Mouse (Mus musculus) stomach, embryonic 14.5 days (tissue): ENCODE data around the gene Hapln2. TPM values are rescaled to one million over a fixed set of nuclear protein-coding genes. Genes with fewer than 3 reads are reported as not detected.

Source experiments
- ATAC-seq: fragments of 200-750 bp; cut with Nextera tagmentation; 2 replicates; pipeline ENCODE4 v1.8.0; 2017; ENCODE audit warnings: low read depth, moderate TSS enrichment; ENCODE audit not compliant: insufficient number of reproducible peaks, insufficient read depth, low FRiP score
- H3K27ac ChIP-seq: fragments of 300-500 bp; sonication (generic); 2 replicates; pipeline ENCODE4 v1.5.1; 2014; ENCODE audit warnings: mild to moderate bottlenecking, low read length, moderate library complexity, mixed read lengths
- H3K27me3 ChIP-seq: fragments of 300-500 bp; sonication (generic); 2 replicates; pipeline ENCODE4 v1.6.1; 2014; ENCODE audit warnings: low read length, control low read depth, mixed read lengths; ENCODE audit not compliant: control insufficient read depth, insufficient read depth
- H3K36me3 ChIP-seq: fragments of 300-500 bp; sonication (generic); 2 replicates; pipeline ENCODE4 v1.6.1; 2014; ENCODE audit warnings: mild to moderate bottlenecking, control low read depth, low read length, moderate library complexity, mixed read lengths; ENCODE audit not compliant: control insufficient read depth, insufficient read depth
- H3K4me1 ChIP-seq: fragments of 300-500 bp; sonication (generic); 2 replicates; pipeline ENCODE4 v1.6.1; 2014; ENCODE audit warnings: low read length, control low read depth, mixed read lengths; ENCODE audit not compliant: control insufficient read depth, insufficient read depth
- H3K4me2 ChIP-seq: fragments of 300-500 bp; sonication (generic); replicated peaks from 2 replicates; pipeline ENCODE4 v1.6.1; 2014; ENCODE audit warnings: low read depth, low read length, control low read depth
- H3K4me3 ChIP-seq: fragments of 300-500 bp; sonication (generic); 2 replicates; pipeline ENCODE4 v1.5.1; 2014; ENCODE audit warnings: low read depth, low read length, control low read depth
- H3K9ac ChIP-seq: fragments of 300-500 bp; sonication (generic); replicated peaks from 2 replicates; pipeline ENCODE4 v1.6.1; 2014; ENCODE audit warnings: low read depth, mild to moderate bottlenecking, control low read depth, low read length, moderate library complexity, mixed read lengths
- H3K9me3 ChIP-seq: fragments of 300-500 bp; sonication (generic); 2 replicates; pipeline ENCODE4 v1.6.1; 2016; ENCODE audit warnings: low read depth, low read length, control low read depth; ENCODE audit not compliant: control insufficient read depth
- WGBS: fragments of 180-500 bp; shearing (Covaris S2); extraction: QIAGEN DNeasy Blood & Tissue Kit; methylation state at CpG from one replicate; pipeline ENCODE4 v1.1.7; 2014; 5-methylcytosine and 5-hydroxymethylcytosine counted together
- polyA plus RNA-seq: library from polyadenylated mRNA; unstranded; fragments of >200 nt; fragmentation: Nextera tagmentation; extraction: Ambion mirVana; gene quantifications from 2 replicates; pipeline ENCODE4 v1.2.1, GENCODE M21; 2014

Gene Hapln2
- 0.26 TPM in 1 of 2 replicates, not detected in the other for polyA plus RNA-seq

DNA sequence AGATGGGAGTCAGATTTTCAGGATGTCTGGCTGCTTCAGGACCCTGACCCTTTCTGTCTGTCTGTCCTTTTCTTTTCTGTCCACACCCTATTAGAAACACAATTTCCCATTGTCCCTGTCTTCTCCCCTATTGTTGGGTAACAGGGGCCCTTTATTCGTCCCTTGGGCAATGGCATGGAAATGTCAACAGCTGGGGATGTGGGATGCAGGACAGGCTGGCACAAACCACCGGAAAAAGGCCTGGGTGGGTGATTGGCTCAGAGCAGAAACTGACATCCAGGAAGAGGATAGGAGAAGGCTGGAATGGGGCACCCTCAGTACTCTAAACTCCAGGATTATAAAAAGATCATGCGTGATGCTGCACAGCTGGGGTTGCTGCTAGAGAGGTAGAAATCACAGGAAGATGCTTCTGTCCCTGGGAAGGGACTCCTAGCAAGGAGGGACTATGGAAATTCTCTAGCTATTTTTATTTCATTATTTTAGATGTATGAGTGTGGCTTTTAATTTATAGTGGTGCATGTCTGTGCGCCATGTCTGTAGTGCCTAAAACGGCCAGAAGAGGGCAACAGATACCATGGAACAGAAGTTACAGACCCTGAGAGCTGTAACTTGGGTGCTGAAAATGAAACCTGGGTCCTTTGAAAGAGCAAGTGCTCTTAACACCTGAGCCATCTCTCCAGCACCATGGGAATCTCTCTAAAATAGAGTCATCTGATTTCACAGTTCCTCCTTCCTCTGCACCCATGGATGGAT is at the start of gene Hapln2:
Gene Hapln2, minus strand, starts transcription at position 150 of the 753 bp plus-strand sequence.
- no peak within 1 kb of the TSS for H3K4me3 ChIP-seq
- ATAC-seq: no peak
- no peak within 1 kb of the TSS for H3K9ac ChIP-seq
- H3K36me3 ChIP-seq: no peaks in the 10 kb centered on the region
- 54% methylated on average over 5 of the region's 5 CpGs for whole genome bisulfite sequencing
- peaks cover 30% of the 10 kb centered on the region for H3K27me3 ChIP-seq
- no peaks in the 10 kb centered on the region for H3K9me3 ChIP-seq
- H3K27ac ChIP-seq: no peak within 1 kb of the TSS
- H3K4me2 ChIP-seq: no peak within 1 kb of the TSS
- peaks cover 2% of the 10 kb centered on the region for H3K4me1 ChIP-seq

DNA sequence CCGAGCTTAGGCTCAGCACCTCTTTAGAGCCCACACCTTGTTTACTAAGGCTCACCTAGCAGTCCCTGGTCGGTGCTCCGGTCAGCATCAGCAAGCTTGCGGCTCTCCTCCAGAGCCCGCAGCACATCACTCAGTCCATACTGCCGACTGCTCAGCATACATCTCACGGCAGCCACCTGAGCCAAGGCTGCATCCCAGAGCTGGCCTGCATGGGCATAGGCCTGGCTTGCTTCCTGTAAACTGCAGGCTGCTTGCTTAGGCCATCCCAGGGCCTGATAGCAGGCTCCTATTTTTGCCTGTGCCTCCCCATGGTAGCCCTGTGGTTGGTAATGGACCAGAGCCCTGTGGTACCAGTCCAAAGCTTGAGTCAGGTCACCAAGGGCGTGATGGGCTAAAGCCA is 47.4 kb upstream of the Hapln2 start:
- Histone ChIP-seq H3K9me3 (no peaks in the 10 kb centered on the region), H3K4me2 (no peak overlapping the region), H3K27ac (no peak overlapping the region), H3K27me3 (no peaks in the 10 kb centered on the region), H3K4me1 (no peaks in the 10 kb centered on the region), H3K36me3 (no peaks in the 10 kb centered on the region), H3K4me3 (no peak overlapping the region), H3K9ac (no peak overlapping the region)
- ATAC-seq: no peak
- WGBS: 79% methylated on average over 8 of the region's 8 CpGs

DNA sequence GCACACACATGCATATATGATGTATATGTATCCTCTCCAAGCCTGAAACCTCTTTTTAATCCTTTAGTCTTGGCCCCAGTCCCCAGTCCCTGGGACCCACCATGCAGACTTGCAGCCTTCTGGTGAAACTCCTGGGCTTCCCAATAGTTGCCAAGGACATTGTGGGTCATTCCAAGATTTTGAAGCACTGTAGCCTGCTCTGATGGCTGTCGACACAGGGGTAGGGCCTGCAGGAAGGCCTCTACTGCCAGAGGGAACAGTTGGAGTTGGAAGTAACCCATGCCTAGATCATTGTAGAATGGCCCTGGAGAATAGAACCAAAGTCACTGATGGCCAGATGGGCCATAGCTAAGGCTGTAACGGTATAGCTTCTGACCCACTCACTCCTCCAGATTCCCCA is 47.0 kb upstream of the Hapln2 start:
- no peak for ATAC-seq
- no peaks in the 10 kb centered on the region for H3K27me3 ChIP-seq
- H3K36me3 ChIP-seq: no peaks in the 10 kb centered on the region
- no peak overlapping the region for H3K4me2 ChIP-seq
- no peak overlapping the region for H3K9ac ChIP-seq
- WGBS: 67% methylated on average over 2 of the region's 2 CpGs
- H3K27ac ChIP-seq: no peak overlapping the region
- no peaks in the 10 kb centered on the region for H3K4me1 ChIP-seq
- no peak overlapping the region for H3K4me3 ChIP-seq
- no peaks in the 10 kb centered on the region for H3K9me3 ChIP-seq

DNA sequence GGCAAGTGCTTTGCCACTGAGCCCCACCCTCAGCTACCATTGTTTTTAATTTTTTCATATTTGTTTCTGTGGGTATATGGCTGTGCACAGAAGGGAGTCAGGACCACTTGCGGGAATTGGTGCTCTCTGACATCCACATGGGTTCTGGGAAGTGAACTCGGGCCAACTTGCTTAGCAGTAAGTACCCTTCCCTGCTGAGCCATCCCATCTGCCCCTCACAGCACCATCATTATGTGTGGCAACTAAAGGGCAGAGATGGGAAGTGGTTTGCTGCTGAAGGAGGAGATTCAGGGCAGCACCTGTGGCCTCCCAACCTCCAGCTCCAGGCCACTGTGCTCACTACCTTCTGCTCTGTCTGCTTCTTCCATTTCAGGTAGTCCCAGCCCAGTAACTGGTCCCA is 46.2 kb upstream of the Hapln2 start:
- no peaks in the 10 kb centered on the region for H3K27me3 ChIP-seq
- H3K4me3 ChIP-seq: no peak overlapping the region
- ATAC-seq: no peak
- H3K4me2 ChIP-seq: no peak overlapping the region
- WGBS: 62% methylated on average over 2 of the region's 2 CpGs
- no peaks in the 10 kb centered on the region for H3K9me3 ChIP-seq
- H3K4me1 ChIP-seq: no peaks in the 10 kb centered on the region
- H3K9ac ChIP-seq: no peak overlapping the region
- no peak overlapping the region for H3K27ac ChIP-seq
- H3K36me3 ChIP-seq: no peaks in the 10 kb centered on the region

DNA sequence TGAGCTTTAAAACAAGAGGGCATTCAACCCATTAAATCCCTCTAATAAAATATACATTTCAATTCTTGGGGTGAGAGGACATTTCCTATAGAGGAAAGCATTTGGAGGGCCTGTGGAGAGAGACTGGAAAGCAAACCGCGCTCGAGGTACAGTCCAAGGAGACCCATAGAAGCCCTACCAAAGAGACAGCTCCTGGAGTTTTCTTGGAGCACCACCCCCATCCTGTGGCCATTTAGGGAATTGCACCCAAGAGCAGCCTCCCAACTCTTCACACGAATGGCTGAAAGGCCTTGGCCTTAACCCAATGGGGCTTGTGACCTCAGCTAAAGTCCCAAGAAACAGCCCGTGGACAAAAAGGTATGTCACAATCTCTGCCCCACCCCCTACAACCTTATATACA is 44.4 kb upstream of the Hapln2 start:
- no peak overlapping the region for H3K4me2 ChIP-seq
- H3K9me3 ChIP-seq: no peaks in the 10 kb centered on the region
- no peaks in the 10 kb centered on the region for H3K27me3 ChIP-seq
- peak; percentile 75 for ATAC-seq
- WGBS: 6% methylated on average over 5 of the region's 5 CpGs
- no peaks in the 10 kb centered on the region for H3K4me1 ChIP-seq
- H3K4me3 ChIP-seq: no peak overlapping the region
- no peaks in the 10 kb centered on the region for H3K36me3 ChIP-seq
- no peak overlapping the region for H3K9ac ChIP-seq
- H3K27ac ChIP-seq: no peak overlapping the region

DNA sequence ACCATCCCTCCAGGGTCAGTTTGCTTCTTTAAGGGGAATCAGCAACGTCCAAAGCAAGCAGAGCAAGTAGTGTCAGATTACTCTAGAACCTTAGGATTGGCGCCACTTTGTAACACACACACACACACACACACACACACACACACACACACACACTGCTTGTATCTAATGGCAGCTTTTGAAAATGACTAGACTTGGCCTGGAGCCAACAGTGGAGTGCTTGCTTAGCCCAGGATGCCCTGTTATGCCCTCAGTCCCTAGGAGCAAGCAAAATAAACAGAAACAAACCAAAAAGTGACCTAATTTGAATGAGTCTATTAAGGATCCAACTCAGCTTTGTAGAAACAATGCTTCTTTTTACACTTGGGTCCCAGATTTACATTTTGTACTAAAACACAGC is 41.0 kb upstream of the Hapln2 start:
- ATAC-seq: no peak
- WGBS: 39% methylated on average over 2 of the region's 2 CpGs
- no peaks in the 10 kb centered on the region for H3K4me1 ChIP-seq
- H3K36me3 ChIP-seq: no peaks in the 10 kb centered on the region
- no peaks in the 10 kb centered on the region for H3K27me3 ChIP-seq
- H3K9me3 ChIP-seq: no peaks in the 10 kb centered on the region
- H3K4me3 ChIP-seq: no peak overlapping the region
- no peak overlapping the region for H3K9ac ChIP-seq
- no peak overlapping the region for H3K27ac ChIP-seq
- no peak overlapping the region for H3K4me2 ChIP-seq

DNA sequence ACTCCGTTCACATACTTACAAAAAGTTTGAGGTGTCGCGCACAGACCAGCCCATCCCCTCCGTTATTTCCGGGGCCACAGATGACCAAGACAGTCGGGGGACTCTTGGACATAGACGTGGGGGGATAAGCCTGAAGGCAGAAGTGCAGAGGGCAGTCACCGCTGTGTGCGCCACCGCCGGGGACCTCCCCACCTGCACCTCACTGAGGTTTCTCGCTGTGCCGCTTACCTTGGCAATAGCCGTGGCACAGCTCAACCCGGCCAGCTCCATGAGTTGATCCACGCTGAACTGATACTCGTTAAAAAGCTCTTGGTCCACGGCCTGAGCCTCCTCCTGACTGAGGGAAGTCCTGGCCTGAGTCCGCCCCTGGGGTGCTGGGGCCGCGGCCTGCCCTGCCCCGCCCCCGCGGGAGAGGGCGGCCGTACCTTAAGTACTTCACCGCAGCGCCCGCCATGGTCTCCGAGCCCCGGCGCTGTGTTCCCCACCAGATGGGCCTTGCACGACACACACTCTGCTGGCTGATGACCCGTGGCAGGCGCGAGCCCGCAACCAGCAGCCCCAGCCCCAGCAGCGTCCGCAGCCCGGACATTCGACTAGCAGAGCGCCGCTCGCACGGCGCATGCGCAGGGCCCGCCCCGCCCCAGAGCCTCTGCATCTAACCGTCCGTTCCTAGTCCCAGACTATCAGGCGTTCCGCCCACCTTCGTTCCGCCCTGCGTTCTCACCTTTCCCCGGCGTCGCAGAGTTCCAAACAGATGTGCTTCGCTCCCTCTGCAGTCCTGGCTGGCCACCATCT is 30.7 kb upstream of the Hapln2 start, which contains the start of gene Naxe:
Gene Naxe, minus strand, starts transcription at position 594 of the 795 bp plus-strand sequence.
- peaks cover 24% of the 10 kb centered on the region for H3K36me3 ChIP-seq
- H3K4me1 ChIP-seq: peaks cover 8% of the 10 kb centered on the region; the same call in 1 of the 2 replicates
- peak within 1 kb of the TSS; percentile 33; the same call in 1 of the 2 replicates for H3K27ac ChIP-seq
- H3K9ac ChIP-seq: peak within 1 kb of the TSS; percentile 72
- peak within 1 kb of the TSS; percentile 86 for H3K4me2 ChIP-seq
- ATAC-seq: peak; percentile 96
- H3K9me3 ChIP-seq: no peaks in the 10 kb centered on the region
- WGBS: under 1% methylated on average over 60 of the region's 60 CpGs
- H3K4me3 ChIP-seq: peak within 1 kb of the TSS; percentile 95
- no peaks in the 10 kb centered on the region for H3K27me3 ChIP-seq

DNA sequence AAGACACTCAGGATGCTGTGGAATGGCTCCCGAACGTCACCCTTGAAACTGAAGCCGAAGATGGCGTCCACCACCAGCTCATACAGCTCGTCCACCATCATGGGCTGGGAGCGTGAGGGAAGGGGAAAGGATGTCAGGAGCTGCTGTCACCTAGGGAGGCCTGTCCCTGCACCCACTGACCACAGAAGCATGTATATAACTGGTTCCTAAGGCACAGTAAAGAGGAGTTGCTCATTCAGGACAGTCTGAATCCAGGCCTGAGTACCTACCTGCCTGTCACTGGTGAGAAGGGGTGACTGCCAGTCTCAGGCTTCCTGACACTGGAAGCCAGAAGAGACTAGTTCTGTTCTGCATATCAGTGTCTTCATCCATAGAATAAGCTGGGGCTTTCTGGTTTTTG is 29.6 kb upstream of the Hapln2 start:
- WGBS: 89% methylated on average over 6 of the region's 6 CpGs

More for the DNA sequence above, 29.6 kb upstream of the Hapln2 start:
- H3K36me3 ChIP-seq: peaks cover 26% of the 10 kb centered on the region
- H3K4me2 ChIP-seq: peak overlapping the region; percentile 86; the same call in 1 of the 2 replicates
- H3K9ac ChIP-seq: no peak overlapping the region
- H3K4me3 ChIP-seq: 0 out of 2 replicates have a peak overlapping the region, but pooled peaks have one; percentile 95
- H3K4me1 ChIP-seq: peaks cover 8% of the 10 kb centered on the region; the same call in 1 of the 2 replicates
- H3K27me3 ChIP-seq: no peaks in the 10 kb centered on the region
- no peaks in the 10 kb centered on the region for H3K9me3 ChIP-seq
- no peak for ATAC-seq
- H3K27ac ChIP-seq: no peak overlapping the region
